Mouse (Mus musculus): ENCODE results near the gene Limk1. TPM values are rescaled to one million over a fixed set of nuclear protein-coding genes. Genes with fewer than 3 reads are reported as not detected.

The Limk1 gene
- polyA plus RNA-seq, 1 experiment = 8.6 TPM

DNA sequence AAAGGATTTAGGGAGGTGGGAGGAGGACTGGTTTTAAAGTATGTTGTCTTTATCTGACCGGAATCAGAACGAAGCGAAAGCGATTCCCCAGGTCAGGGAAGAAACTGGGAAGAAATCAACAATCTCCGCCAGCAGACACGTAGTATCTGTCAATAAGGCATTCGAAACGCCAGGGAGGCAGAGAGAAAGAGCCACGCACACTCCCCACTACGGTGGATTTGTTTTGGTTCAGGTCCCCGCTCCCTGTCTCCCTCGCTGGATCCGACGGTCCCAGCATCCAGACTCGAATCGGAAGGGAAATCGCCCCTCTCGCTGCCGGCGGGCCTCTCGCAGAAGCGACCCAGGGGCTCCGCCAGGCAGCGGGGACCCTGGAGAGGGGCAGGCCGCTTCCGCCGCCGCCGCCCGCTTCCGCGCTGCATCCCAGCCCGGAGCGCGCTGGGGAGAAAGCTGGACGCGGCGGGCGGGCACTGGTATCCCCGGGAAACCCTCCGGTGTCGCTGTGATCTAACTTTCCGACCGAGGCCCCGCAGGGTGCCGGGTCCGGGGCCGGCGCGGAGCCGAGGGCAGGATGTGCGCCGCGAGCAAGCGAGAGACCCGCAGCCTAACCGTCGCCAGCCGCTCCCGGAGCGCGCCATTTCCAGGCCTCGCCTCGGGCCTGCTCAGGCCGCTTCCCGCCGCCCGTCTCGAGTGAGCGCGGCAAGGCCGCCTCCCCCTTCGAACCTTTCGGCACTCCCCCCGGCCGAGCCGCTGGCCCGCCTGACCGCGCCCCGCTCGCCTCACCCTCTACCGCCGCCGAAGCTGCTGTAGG lies 49.7 kb downstream of the Limk1 start:
- Histone ChIP-seq H3K4me1 (ENCODE audit: control insufficient read depth, insufficient read depth, low read length) (no peaks in the 10 kb centered on the region), H3K4me3 (replicated peaks; ENCODE audit: control insufficient read depth, low read depth, low read length) (peak overlapping the region; percentile 92), H3K27ac (ENCODE audit: control insufficient read depth, insufficient read depth, low read depth, low read length, poor library complexity) (peak overlapping the region; percentile 97)
- under 1% methylated on average over 85 of the region's 85 CpGs for WGBS
- TF ChIP-seq POLR2A (IDR thresholded peaks at IDR 0.05; ENCODE audit: borderline replicate concordance, control insufficient read depth, low read depth, low read length) = no peak
- TF ChIP-seq CTCF (IDR thresholded peaks at IDR 0.05; ENCODE audit: control insufficient read depth, insufficient read depth, low read length) = no peak

DNA sequence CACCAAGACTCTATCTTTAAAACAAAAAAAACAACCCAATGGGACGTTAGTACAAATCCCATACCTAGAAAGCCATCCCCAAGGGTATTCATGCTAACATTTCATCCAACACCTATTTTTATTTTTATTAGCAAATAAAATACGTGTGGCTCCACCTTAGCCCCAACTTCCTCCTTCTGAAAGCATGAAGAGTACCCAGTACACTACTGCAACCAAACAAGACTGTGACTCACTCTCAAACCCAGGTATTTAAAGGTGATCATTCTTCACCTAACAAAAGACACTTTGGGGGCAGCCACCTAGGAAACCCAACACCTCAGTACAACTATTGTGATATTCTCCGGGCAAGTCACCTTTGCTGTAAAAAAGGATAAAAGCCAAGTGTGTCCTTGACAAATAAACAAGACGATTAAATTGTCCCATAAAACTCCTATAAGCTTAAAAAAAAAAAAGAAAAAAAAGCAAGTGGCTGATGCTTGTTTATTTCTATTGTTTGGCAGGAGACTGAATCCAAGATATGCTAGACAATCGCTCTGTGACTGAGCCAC lies 50.5 kb downstream of the Limk1 start:
- TF ChIP-seq POLR2A (IDR thresholded peaks at IDR 0.05; ENCODE audit: borderline replicate concordance, control insufficient read depth, low read depth, low read length) (no peak), CTCF (IDR thresholded peaks at IDR 0.05; ENCODE audit: control insufficient read depth, insufficient read depth, low read length) (no peak)
- 3% methylated on average over 5 of the region's 5 CpGs for WGBS
- no peak overlapping the region for H3K27ac ChIP-seq (ENCODE audit: control insufficient read depth, insufficient read depth, low read depth, low read length, poor library complexity)
- no peaks in the 10 kb centered on the region; the same call in 1 of the 2 replicates for H3K4me1 ChIP-seq (ENCODE audit: control insufficient read depth, insufficient read depth, low read length)
- H3K4me3 ChIP-seq (replicated peaks; ENCODE audit: control insufficient read depth, low read depth, low read length) = peak overlapping the region; percentile 21

DNA sequence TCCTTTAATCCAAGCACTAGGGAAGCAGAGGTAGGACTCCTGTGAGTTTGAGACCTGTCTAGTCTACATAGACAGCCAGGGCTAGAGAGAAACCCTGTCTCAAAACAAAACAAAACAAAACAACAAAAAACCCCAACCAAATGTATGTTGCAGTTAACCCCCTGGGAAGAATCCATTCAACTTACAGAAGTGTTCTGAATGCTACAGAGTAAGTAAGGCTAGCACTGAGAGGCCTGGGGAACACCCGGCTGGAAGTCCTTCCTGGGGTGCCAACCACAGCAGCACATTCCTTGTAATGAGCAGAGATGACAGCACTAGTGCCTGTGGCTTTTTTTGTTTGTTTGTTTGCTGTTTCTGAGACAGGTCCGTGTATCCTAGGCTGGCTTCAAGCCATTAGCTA lies 55.6 kb downstream of the Limk1 start:
- no peak overlapping the region for H3K4me3 ChIP-seq (replicated peaks; ENCODE audit: control insufficient read depth, low read depth, low read length)
- H3K4me1 ChIP-seq (ENCODE audit: control insufficient read depth, insufficient read depth, low read length) = no peaks in the 10 kb centered on the region; the same call in 1 of the 2 replicates
- no peak for TF ChIP-seq POLR2A (IDR thresholded peaks at IDR 0.05; ENCODE audit: borderline replicate concordance, control insufficient read depth, low read depth, low read length)
- TF ChIP-seq CTCF (IDR thresholded peaks at IDR 0.05; ENCODE audit: control insufficient read depth, insufficient read depth, low read length) = no peak
- H3K27ac ChIP-seq (ENCODE audit: control insufficient read depth, insufficient read depth, low read depth, low read length, poor library complexity) = no peak overlapping the region
- 50% methylated on average over 2 of the region's 2 CpGs for WGBS

DNA sequence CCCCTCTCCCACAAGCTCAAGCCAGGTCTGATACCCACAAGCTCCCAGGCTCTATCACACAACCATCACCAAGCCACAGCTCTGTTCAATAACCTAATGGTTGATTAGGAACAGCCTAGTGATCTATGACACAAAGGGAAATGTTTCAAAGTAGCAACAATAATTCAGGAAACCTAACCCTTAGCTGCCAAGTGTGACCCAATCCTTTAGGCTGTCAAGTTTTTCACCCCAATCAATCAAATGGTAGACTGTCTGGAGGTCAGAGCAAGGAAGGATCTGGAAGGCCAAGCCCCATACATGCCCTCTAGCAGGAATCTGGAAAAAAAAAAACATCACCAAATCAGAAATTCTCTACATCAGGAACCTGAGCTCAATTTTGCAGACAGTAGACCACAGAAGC lies 57.6 kb downstream of the Limk1 start:
- Histone ChIP-seq H3K4me1 (ENCODE audit: control insufficient read depth, insufficient read depth, low read length) (no peaks in the 10 kb centered on the region; the same call in 1 of the 2 replicates), H3K27ac (ENCODE audit: control insufficient read depth, insufficient read depth, low read depth, low read length, poor library complexity) (no peak overlapping the region), H3K4me3 (replicated peaks; ENCODE audit: control insufficient read depth, low read depth, low read length) (no peak overlapping the region)
- TF ChIP-seq CTCF (IDR thresholded peaks at IDR 0.05; ENCODE audit: control insufficient read depth, insufficient read depth, low read length) = no peak
- no peak for TF ChIP-seq POLR2A (IDR thresholded peaks at IDR 0.05; ENCODE audit: borderline replicate concordance, control insufficient read depth, low read depth, low read length)

DNA sequence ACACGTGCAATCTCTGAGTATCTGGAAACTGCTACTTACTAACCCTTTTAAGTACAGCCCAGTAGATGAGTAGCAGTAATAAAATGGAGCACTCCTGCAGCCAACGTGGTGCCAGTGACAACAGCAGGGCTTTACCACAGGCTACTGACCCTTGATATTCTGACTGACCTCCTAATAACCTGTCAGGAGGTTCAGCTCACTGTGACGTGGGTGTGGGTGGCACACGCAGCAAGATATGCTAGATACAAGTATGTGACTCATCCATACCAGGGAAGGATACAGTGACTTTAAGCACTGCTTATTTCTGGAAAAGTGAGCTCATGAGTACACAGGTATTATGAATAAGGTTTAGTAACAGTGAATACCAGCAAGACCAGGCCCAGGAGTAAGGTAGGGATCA lies 58.9 kb downstream of the Limk1 start:
- H3K4me3 ChIP-seq (replicated peaks; ENCODE audit: control insufficient read depth, low read depth, low read length) = no peak overlapping the region
- 79% methylated on average over 4 of the region's 4 CpGs for WGBS
- H3K27ac ChIP-seq (ENCODE audit: control insufficient read depth, insufficient read depth, low read depth, low read length, poor library complexity) = no peak overlapping the region
- TF ChIP-seq POLR2A (IDR thresholded peaks at IDR 0.05; ENCODE audit: borderline replicate concordance, control insufficient read depth, low read depth, low read length) = no peak
- no peaks in the 10 kb centered on the region; the same call in 1 of the 2 replicates for H3K4me1 ChIP-seq (ENCODE audit: control insufficient read depth, insufficient read depth, low read length)

DNA sequence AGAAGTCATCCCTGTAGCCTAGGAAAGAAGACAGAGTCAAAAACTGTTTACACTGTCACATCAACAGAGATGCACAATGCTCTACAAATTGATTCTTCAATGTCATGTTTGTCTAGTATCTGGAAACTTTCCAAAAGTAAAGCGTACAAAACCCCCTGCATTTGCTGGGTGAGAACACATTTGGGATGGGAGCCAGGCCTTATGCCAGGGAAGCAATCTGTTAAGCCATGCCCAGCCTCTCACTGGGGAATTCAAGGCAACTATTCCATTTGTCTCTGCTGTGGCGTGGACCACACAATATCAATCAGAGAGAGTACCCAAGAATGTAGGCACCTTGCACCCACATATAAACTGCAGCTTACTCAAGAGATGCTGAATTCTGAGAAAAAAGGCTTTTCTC lies 66.3 kb downstream of the Limk1 start:
- WGBS = 89% methylated on average over 2 of the region's 2 CpGs
- TF ChIP-seq POLR2A (IDR thresholded peaks at IDR 0.05; ENCODE audit: borderline replicate concordance, control insufficient read depth, low read depth, low read length) (no peak), CTCF (IDR thresholded peaks at IDR 0.05; ENCODE audit: control insufficient read depth, insufficient read depth, low read length) (no peak)
- Histone ChIP-seq H3K4me3 (replicated peaks; ENCODE audit: control insufficient read depth, low read depth, low read length) (no peak overlapping the region), H3K4me1 (ENCODE audit: control insufficient read depth, insufficient read depth, low read length) (no peaks in the 10 kb centered on the region), H3K27ac (ENCODE audit: control insufficient read depth, insufficient read depth, low read depth, low read length, poor library complexity) (no peak overlapping the region)

DNA sequence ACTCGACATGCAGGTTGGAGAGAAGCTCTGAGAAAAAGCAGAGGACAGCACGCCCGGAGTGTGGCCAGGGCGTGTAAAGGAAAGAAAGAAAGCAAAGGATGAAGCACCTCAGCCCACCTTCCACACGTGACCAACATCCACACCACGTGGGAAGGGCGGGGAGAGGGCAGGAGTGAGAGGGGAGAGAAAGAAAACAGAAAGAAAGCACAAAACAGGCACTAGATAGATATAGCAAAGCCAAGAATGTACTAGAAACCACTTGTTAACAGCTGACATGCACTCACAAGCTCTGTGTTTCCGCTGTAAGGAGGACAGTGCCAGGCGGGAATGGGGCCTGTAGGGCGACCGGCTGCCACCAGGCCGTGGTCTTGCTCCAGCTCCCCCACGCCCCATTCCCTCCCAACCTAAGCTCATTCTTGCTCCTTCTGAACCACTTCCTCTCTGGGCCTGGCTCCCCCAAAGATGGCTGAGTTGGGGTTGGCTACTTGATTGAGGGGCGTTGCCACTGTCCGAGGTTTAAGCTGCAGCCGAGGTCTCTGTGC lies 67.2 kb downstream of the Limk1 start:
- H3K27ac ChIP-seq (ENCODE audit: control insufficient read depth, insufficient read depth, low read depth, low read length, poor library complexity) = no peak overlapping the region
- no peaks in the 10 kb centered on the region for H3K4me1 ChIP-seq (ENCODE audit: control insufficient read depth, insufficient read depth, low read length)
- WGBS = 81% methylated on average over 16 of the region's 16 CpGs
- no peak for TF ChIP-seq CTCF (IDR thresholded peaks at IDR 0.05; ENCODE audit: control insufficient read depth, insufficient read depth, low read length)
- no peak for TF ChIP-seq POLR2A (IDR thresholded peaks at IDR 0.05; ENCODE audit: borderline replicate concordance, control insufficient read depth, low read depth, low read length)
- no peak overlapping the region for H3K4me3 ChIP-seq (replicated peaks; ENCODE audit: control insufficient read depth, low read depth, low read length)

DNA sequence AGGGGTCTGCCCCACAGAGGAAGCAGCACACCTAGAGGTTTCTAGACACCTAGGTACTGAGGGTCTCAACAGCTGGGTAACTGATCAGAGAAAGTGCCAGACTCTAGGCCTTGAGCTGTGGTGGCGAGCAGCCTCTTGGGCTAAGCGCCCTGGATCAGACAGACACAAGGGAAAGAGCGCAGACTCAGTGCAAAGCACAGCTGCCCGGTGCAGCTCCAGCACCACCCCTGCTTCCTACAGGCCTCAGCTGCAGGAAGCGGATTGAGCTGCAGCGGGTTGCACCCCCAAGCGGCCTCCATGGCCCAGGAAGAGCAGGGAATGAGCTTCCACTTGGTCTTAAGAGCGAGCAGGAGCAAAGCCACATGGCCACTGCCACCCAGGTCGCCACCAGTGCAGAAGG lies 67.9 kb downstream of the Limk1 start:
- 92% methylated on average over 9 of the region's 9 CpGs for WGBS
- no peak overlapping the region for H3K4me3 ChIP-seq (replicated peaks; ENCODE audit: control insufficient read depth, low read depth, low read length)
- 0 out of 2 replicates have a peak, but pooled peaks have one; percentile 5 for TF ChIP-seq POLR2A (IDR thresholded peaks at IDR 0.05; ENCODE audit: borderline replicate concordance, control insufficient read depth, low read depth, low read length)
- no peak for TF ChIP-seq CTCF (IDR thresholded peaks at IDR 0.05; ENCODE audit: control insufficient read depth, insufficient read depth, low read length)
- H3K4me1 ChIP-seq (ENCODE audit: control insufficient read depth, insufficient read depth, low read length) = peaks cover 1% of the 10 kb centered on the region
- no peak overlapping the region for H3K27ac ChIP-seq (ENCODE audit: control insufficient read depth, insufficient read depth, low read depth, low read length, poor library complexity)

Data from bone marrow, adult 2 months (tissue).